Mouse (Mus musculus): ENCODE data around the gene Casp8. TPM values are rescaled to one million over a fixed set of nuclear protein-coding genes. Genes with fewer than 3 reads are reported as not detected.

Gene Casp8
- 10.0 and 11.6 TPM in 2 replicates for polyA plus RNA-seq (2012; rRNA removed)

GRCm38 (mm10) chr1:58795291-58796058, at the start of gene Casp8:
TSS of gene Casp8 (plus strand) at chr1:58795374.

Other genes starting within 250 kb of the Casp8 start
- 1.5 and 4.2 TPM in 2 replicates for gene Fam126b, start 209.1 kb upstream of the Casp8 start, polyA plus RNA-seq (2012; rRNA removed)
- 136 and 241 TPM in 2 replicates for gene Ndufb3, start 209.0 kb upstream of the Casp8 start, polyA plus RNA-seq (2012; rRNA removed)
- not detected in 2 replicates for gene Als2cr12, start 99.4 kb upstream of the Casp8 start, polyA plus RNA-seq (2012; rRNA removed)
- gene Cflar, start 83.9 kb upstream of the Casp8 start, polyA plus RNA-seq (2012; rRNA removed) = 22.9 and 30.7 TPM in 2 replicates
- gene Trak2, start 178.1 kb downstream of the Casp8 start, polyA plus RNA-seq (2012; rRNA removed) = 16.8 and 17.3 TPM in 2 replicates
- gene Stradb, start 178.1 kb downstream of the Casp8 start, polyA plus RNA-seq (2012; rRNA removed) = 10.1 and 18.2 TPM in 2 replicates